Mouse (Mus musculus) left cerebral cortex, adult 8-10 months (tissue): ENCODE data around the gene Cacfd1. TPM values are rescaled to one million over a fixed set of nuclear protein-coding genes. Genes with fewer than 3 reads are reported as not detected.
A peak's percentile ranks its signal among the peaks of the same experiment; 100 is the strongest.

ENCODE experiments used
- DNase-seq, 2 experiments: peaks; one replicate each; pipeline ENCODE4 v3.0.0; 2022; ENCODE audit warnings: low spot score in 2 of 2
- total RNA-seq, 4 experiments: library from RNA; stranded (reverse); gene quantifications; 2 replicates each; pipeline ENCODE4 v1.2.4; 2022

The Cacfd1 gene
- total RNA-seq, 4 experiments from 2014 or later, result 42.4 to 46.5 (median 44.1) TPM

DNA sequence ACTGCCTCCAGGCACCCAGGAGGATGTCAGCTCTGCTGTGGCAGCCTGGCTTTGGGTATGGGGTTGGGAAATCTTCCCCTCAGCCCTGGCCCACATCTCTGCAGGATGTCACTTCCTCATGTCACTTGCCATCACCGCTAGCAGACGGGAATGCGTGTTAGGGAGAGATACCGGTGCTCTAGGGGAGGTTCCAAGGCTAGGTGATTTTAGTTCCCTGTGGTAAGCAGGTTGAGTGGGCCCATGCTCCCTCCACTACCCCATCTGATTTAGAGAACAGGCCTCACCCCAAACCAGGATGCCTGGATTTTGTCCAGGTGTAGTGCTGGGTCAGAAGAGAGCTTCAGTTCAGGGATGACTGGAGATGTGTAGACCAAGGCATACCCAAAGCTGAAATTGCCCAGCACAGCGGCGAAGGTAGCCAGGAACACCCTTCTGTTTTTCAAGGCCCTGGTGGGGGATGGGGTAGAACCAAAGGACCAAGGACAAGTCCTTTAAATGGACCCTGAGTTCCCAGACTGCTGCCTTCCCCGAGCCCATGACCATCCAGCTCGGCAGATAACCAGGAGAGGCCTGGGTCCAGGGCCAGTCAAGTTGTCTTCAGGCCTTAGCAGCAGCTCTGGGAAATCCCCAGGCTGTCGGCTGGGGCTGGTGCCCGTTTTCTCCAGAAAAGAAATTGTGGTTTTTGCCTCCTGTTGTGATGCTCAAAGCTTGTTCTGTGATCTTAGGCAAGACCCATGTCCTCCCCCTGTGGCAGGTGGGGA is 17.3 kb downstream of the Cacfd1 start:
- DNase-seq, result no peak

DNA sequence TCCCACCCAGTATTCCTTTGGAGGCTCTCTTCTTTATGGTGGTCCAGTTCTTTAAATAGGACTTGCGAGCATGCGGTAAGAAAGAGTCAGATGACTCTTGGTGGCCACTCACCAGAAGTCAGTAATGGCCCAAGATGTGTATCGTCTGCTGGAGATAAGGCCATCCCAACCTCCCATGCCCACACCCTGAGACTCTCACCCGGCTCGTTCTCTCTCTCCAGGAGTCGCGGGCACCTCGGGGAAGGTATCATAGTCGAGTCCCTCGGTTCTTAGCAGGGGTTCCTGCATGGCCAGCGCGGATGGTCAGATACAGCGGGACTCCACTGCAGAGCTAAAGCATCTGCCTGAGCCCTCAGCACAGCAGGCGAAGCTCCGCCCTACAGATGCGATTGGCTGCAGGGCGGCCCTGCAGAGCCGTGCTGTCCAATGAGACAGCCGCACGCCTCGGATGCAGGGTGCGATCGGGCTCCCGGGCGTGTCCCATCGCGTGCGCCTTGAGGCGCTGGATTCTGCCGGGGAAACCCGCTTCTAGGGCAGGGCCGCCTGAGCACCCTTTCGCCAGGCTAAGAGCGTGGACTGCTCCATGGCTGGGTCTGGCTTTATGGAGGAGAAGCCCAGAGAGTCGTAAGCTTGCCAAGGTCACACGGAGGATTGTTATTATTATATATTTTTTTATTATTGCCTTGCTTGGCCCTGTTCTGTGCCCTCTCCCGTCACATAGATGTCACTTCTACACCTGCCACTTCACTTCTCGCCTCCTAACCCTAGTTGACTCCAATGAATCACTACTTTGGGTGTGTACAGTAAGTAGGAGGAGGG is 18.1 kb downstream of the Cacfd1 start, which contains the start of gene Slc2a6:
Gene Slc2a6 (minus strand): TSS at position 381 of the 819 bp plus-strand sequence.
- DNase-seq, result peak; percentile 77 to 93

DNA sequence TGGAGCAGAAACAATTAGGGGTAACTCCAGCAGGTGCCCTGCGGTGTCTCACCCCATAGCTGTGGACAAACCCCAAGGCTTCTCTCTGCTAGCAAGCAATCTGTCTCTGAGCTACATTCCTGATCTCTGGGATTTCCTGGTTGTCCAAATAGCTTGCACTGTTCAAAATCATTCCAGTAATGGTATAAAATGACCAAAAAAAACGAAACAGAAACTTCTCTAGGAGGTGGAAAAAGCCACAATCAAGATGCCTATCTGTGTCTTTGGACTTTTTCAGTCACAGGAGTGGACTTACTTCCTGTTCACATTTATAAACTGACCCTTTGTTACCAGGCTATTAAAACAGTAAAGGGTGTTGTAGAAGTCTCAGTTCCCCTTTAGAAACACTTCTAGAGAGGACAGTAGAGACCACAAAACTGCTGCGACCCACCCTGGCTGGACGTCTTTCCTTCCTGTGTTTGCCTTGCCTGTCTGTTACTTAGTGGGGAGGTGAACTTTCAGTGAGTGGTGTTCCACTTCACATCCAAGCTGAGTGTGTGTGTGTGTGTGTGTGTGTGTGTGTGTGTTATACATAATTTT is 18.8 kb downstream of the Cacfd1 start:
- DNase-seq, result no peak

DNA sequence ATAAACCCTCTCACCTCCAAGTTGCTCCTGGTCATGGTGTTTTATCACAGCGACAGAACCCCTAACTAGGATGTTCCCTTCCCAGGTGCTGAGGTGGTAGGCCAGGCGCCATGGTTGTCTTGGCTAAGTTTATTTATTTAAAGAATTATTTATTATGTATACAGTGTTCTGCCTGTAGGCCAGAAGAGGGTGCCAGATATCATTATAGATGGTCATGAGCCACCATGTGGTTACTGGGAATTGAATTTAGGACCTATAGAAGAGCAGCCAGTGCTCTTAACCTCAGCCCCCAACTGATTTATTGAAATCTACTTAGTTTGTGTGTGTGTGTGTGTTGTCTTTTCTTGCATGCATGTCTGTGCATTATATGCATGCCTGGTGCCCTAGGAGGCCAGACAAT is 22.6 kb downstream of the Cacfd1 start:
- DNase-seq, result no peak

DNA sequence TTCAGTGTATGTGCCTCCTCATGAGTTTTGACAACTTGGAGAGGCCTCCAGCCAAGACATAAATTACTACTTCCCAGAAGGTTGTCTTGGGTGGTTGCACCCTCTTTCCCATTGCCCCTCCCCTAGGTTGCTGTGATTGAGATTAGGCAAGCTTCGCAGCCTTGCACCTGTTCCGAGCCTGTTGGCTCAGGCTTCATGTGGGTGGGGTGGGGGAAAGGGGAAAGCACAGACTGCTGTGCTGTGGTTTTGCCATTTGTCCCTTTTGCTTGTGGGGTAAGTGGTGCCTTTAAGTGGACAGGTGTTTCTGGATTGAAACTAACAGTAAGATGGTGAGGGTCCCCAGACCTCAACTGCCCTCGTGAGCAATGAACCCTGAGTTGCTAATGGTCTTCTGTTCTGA is 26.3 kb downstream of the Cacfd1 start:
- DNase-seq, result no peak

DNA sequence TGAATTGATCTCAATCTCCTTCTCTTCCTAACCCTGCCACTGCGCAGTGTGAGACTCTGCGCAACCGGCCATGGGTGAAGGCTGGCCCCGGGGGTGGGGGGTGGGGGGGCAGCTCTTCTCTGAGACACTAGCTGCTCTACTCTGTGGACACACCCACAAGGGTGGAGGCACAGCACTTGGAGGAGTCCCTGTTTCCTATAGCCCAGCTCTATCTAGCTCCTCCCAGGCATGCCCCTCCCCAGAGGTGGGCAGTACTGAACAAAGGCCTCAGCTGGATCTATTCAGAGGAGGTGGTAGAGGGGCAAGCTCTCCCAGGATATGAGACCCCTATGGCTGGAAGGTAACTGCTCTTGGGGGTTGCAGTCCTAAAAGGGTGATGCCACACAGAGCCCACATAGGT is 27.3 kb downstream of the Cacfd1 start:
- DNase-seq, result no peak

DNA sequence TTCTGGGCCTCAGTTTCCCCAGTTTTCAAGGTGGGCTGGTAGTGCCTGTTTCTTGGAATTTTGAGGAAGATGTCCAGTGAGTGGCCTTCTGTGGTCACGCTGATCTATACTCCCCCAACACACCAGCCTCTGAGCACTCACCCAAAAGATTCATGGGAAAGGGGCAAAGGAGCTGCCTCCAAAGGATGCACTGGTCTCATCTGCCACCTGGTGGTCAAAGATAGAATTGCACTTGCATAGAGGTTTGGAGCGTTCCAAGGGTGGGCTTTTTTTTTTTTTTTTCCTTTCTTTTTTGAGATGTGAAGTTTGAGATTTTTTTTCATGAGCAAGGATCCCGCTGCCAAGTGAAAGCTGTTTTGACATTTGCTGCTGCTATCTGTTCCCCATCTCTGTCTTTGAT is 28.9 kb downstream of the Cacfd1 start:
- DNase-seq, result no peak

DNA sequence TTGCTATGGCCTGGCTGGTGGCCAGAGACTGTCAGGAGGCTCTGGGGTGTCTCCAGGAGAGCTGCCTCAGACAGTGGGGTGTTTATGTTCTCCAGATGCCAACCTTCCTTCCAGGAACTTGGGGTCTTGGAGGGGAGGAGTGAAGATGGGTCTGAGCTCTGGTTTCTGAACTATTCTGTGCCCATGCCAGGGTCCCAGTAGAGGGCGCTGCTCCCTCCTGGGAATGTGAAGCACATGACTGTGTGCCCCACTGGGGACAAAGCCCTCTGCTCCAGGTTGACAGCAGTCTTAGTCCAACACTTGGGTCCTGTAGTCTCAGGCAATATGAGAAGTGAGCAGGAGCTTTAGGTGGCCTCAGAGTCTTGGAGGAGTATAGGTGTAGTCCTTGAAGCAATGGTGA is 29.6 kb downstream of the Cacfd1 start:
- DNase-seq, result no peak

DNA sequence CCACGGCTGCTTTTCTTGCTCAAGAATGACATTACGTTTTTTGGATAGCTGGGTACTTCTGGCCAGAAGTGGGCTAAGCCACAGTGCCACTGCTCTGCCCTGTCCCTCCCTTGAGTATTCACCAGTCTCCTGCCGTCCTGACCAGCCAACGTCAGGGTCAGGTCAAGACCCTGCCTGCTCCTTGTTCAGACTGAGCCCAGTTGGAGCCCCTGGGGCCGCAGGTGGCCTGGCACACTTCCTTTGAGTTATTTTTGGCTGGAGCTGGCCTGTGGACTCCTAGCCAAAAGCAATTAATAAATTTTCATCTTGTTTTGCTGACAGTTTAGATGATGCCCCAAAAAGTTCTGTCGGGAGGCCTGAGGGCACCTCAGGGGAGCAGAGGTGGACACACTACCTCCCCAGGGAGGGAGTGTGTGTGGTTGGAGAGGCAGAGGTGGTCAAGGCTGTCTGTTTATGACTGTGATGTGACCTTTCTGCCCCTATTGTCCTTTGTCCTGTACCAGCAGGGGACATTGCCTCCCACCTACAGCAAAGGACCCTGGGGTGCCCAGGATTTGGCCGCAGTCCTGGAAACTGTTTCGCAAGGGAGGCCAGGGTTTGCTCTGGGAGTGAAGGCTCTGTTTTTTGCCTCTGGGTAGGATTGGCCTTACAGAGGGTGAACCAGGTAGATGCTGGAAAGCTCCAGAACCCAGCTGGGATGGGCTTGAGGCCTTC is 32.6 kb downstream of the Cacfd1 start:
- DNase-seq, result no peak

DNA sequence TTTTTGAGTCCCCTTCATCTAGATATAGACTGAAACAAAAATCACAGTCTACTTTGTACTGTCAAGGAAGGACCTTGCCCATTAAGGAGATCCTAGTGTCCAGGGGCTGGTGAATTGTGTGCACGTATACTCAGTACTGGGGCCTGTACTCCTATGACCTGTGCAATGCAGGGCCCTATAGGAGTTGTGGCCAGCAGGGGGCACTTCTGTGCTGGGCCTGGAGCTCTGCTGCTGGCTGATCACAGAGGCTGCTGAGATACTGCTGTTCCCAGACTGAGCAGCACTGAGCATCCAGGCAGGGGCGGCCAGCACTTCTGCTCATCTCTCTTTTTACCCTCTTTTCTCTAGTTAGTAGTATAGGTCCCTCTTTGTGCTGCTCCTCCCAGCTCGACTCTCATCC is 33.7 kb downstream of the Cacfd1 start:
- peak; percentile 75 to 80 for DNase-seq

DNA sequence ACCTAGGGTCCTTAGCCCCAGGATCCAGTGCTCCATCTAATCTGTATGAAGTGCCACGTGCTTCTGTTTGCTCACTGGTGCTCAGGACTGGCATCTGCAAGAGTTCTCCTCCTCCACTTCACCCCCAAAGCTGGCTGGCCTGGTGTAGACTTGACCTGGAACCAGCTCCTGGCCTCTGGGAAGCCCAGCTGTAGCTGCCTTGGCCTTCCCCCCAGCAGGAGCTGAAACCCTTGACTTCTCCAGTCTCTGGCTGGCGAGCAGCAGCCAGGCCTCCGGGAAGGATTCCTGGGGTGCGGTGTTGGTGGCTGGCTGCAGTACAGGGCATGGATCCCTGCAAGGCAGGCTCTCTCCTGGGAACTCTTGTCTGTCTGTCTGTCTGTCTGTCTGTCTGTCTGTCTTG is 34.4 kb downstream of the Cacfd1 start:
- DNase-seq, result no peak

DNA sequence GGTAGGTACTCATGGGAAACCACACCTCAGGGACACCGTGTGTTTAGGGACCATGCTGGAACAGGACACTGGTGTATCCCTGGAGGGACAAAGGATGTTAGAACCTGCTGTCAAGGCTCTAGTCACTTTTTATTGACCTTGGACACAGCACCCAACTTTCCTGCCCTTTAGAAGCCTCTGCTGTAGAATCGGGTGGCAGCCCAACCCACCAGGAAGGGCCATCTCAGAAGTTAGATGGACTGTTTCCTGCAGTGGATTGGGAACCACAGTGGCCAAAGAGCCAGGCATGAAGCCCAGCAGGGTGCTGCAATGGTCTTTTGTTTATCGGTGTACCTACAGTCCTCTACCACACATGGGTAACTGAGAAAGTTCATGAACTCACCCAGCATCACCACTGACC is 34.9 kb downstream of the Cacfd1 start:
- no peak for DNase-seq

DNA sequence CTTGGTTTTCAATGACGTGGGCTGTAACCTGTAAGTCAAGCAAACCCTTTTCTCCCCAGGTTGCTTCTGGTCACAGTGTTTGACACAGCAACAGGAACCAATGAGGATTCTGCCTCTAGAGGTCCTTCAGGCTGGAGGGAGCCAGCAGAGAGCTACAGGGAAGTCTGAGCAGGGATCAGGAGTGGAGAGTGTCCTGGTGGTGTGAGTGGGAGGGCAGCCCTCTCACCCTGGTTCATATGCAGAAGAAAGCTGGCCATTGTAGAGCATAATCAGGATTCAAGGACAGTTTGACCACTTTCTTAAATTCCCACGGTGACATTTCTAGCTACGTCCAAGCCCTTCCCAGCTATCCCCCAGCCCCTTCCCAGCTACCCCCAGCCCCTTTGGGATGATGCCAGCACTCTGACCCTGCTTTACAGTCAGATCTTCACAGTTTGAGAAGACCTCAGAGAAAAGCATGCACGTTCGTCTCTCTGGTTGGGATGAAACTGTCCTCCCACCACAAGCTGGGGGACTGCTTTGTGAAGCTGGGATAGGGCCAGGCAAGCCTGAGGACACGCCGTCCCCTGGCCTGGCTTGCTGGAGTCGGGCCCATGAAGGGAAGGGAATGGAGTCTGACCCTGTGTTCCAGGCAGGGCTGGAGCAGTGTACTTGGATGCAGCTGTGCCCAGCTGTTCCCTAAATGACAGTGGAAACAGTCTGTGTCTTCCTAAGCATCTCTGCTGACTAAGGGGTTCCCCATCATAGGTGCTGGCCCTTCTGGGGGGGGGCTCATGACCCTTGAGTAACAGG is 36.4 kb downstream of the Cacfd1 start:
- DNase-seq, result no peak

DNA sequence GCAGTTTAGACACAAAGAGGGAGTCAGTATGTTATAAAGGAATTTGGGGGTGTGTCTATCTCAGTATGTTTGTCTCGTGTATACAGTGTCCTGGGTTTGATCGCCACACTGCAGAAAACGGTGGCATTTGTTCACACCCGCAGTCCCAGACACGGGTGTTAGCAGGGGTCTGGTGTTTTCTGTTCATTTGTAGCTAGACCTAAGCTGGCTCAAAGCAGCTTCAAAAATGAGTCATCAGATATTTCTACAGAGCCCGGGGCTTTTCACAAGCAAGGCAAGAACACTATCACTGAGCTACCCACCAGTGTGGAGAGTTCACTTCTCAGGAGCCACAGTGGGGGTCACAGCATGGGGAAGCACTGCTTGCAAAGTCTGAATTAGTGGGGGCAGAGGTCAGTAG is 39.7 kb downstream of the Cacfd1 start:
- no peak for DNase-seq

DNA sequence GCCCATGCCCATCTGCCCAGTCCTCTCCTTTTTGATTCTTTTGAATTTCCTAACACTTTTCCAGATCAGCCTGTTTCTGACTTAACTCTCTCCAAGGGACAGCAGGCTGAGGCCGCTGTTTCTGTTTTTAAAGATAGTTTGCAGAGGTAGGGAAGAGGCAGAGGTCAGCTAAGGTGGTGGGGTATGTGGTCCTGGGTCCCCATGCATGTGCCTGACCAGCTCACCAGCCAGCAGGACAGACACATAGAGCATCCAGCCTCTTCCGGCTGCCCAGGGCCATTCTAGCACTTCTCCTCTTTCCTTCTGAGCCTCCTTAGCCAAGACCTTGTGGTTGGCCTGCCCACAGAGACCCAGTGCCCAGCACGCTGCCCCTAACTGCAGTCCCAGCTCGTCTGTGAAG is 48.5 kb downstream of the Cacfd1 start:
- DNase-seq, result no peak

DNA sequence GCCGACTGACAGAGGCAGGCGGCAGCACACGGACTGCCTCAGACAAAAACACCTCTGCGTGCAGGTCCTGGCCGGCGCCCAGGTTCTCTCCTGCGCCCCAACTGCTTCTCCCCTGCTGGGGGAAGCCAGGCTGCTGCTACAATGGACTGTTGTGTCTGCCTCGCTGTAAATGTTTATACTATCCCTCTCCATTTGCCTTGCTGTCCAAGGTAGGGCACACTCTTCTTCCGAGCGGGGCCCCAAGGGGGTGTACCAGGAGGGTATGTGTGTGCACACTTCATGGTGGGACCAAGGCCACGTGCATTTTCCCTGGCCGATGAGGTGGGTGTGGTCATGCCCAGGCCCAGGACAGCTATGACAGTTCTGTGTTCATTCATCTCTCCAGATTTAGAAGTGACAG is 49.0 kb downstream of the Cacfd1 start:
- no peak for DNase-seq

DNA sequence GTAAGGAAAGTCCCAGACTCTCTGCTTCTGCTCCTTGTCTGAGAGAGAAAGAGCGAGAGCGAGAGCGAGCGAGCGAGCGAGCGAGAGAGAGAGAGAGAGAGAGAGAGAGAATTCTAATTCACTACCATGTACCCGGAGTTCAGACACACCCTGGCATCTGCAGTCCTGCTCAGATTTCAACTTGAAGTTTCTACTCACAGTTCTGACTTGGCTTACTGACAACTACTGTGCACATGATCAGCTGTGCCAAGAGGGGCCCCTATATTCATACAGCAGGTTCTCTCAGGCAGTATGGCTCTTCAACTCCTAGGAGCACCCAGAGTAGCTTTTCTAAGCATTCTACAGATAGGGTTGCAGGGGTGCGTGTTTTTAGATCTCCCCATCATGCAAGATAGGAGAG is 49.5 kb downstream of the Cacfd1 start:
- no peak for DNase-seq

DNA sequence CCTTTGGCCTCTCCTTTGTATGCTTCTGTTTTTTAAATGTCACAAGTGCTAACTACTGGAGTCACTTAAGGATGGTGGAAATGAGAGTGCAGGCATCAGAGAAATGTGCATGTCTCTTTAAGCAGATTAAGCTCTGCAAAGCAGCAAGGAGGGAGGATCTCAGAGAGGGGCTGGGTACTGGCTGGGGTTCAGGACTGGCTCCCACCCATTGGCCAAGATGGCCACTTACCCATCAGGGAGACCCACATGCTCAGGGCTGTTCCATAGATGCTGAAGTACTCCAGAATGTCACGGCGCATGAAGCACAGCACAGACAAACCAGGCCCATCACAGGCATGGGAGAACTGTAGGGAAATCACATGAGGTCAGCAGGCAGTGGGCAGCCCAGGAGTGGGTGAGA is 57.4 kb downstream of the Cacfd1 start:
- DNase-seq, result no peak

DNA sequence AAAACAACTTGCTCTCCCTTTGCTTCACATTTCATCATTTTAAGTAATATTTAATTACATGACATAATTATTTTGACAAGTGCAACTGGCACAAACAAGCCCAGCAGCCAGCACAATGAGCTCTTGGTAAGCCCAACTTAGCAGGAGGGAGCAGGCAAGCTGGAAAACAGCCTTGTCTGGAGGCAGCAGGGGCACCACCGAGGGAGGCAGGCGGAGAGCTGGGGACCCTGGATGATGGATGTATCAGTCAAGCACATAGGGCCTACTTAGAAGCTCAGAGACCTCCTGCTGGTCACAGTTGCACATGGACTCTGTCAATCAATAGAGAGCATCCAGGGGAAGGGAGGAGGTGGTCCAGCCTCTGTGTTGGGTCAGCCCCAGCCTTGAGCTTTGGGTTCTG is 58.3 kb downstream of the Cacfd1 start:
- DNase-seq, result no peak

DNA sequence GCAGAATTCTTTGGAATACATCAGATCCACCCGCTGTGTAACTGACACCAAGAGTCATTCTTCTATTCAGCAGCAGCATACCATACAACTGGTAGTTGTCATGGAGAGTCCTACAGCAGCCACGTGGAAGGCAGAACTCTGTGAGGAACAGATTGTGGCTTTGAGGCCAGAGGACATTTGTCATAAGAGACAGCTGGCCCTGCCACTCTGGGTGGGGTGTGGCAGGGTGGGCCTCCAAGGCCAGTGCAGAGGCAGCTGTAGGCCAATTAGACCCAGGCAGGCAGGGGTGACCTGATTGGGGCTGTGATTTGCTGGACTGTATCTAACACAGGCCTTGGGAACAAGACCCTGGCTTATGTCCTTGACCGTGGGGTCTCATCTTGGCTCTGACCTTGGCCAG is 59.9 kb downstream of the Cacfd1 start:
- DNase-seq, result no peak

DNA sequence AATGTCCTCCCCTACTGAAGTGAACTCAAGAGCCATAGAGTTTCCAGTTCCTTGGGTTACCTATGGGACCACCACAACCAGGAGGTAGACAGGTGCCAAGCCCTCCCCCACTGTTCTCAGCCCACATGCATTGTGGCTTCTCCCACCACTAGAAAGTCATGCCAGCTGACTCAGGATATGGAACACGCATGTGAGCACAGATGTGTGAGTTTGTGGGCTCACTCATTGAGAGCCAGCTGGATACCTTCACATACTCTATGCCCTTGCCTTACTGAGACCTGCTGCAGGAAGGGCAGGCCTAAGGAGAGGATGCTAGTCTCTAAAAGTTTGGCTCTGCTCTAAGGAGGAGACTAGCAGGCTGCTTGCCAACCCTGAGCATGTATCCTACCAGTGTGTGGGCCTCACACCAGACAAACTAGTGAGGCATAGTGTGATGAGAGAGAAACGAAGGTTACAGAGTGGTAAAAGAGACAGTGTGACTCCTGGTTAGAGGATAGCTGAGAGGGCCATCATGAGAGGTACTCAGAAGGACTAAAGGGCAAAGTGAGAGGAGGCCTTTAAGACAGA is 60.6 kb downstream of the Cacfd1 start:
- peak in 1 of 2 experiments; percentile 51 for DNase-seq
